Mouse (Mus musculus) olfactory bulb, adult 2 months (tissue): ENCODE measurements around the gene Bace2.

Experiments
- CTCF ChIP-seq: fragments of 200-500 bp; IDR thresholded peaks from 2 replicates; pipeline ENCODE4 v1.5.1; 2012; ENCODE audit warnings: low read depth, mild to moderate bottlenecking, low read length, moderate library complexity; ENCODE audit not compliant: insufficient read depth
- POLR2A ChIP-seq: fragments of 200-500 bp; IDR thresholded peaks from 2 replicates; pipeline ENCODE4 v1.6.1; 2012; ENCODE audit warnings: mild to moderate bottlenecking, low read depth, low read length, moderate library complexity; ENCODE audit not compliant: insufficient read depth

DNA sequence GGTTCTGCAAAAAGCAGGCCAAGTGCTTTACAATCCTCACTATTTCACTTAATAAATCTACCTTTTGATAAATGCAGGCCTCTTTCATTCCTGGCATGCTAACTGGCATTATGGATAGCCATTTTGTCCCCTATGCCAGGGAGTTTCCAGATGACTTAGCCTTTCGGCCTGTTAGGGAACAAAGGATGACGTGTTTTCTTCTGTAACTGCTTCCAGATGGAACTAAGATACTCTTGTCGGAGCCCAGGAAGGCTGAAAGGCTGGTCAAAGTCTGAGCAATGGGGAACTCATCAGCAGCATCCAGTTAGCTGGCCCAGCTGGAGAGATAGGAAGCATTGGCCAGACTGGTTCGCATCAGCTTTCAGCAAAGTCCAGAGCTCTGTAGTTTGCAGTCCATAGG, 48.9 kb upstream of the Bace2 start:
- TF ChIP-seq POLR2A (no peak), CTCF (no peak)
